Mouse (Mus musculus) midbrain, embryonic 13.5 days (tissue): Measurements from ENCODE around the gene Cped1. TPM values are rescaled to one million over a fixed set of nuclear protein-coding genes. Genes with fewer than 3 reads are reported as not detected.

Source experiments
- ATAC-seq: fragments of 200-750 bp; cut with Nextera tagmentation; 2 replicates; pipeline ENCODE4 v1.8.0; 2017; ENCODE audit warnings: mild to moderate bottlenecking, moderate TSS enrichment, moderate library complexity
- H3K27ac ChIP-seq: fragments of 300-500 bp; sonication (generic); 2 replicates; pipeline ENCODE4 v1.5.1; 2015; ENCODE audit warnings: inconsistent platforms, mild to moderate bottlenecking, moderate library complexity
- H3K27me3 ChIP-seq: fragments of 300-500 bp; sonication (generic); 2 replicates; pipeline ENCODE4 v1.6.1; 2015; ENCODE audit warnings: mild to moderate bottlenecking, inconsistent platforms
- H3K36me3 ChIP-seq: fragments of 300-500 bp; sonication (generic); 2 replicates; pipeline ENCODE4 v1.6.1; 2015; ENCODE audit warnings: mild to moderate bottlenecking, inconsistent platforms
- H3K4me1 ChIP-seq: fragments of 300-500 bp; sonication (generic); replicated peaks from 2 replicates; pipeline ENCODE4 v1.6.1; 2015; ENCODE audit warnings: inconsistent platforms
- H3K4me2 ChIP-seq: fragments of 300-500 bp; sonication (generic); replicated peaks from 2 replicates; pipeline ENCODE4 v1.6.1; 2015; ENCODE audit warnings: moderate library complexity, mild to moderate bottlenecking, inconsistent platforms
- H3K4me3 ChIP-seq: fragments of 300-500 bp; sonication (generic); replicated peaks from 2 replicates; pipeline ENCODE4 v1.5.1; 2015; ENCODE audit warnings: mild to moderate bottlenecking, inconsistent platforms
- H3K9ac ChIP-seq: fragments of 300-500 bp; sonication (generic); replicated peaks from 2 replicates; pipeline ENCODE4 v1.6.1; 2015; ENCODE audit warnings: mild to moderate bottlenecking, inconsistent platforms
- H3K9me3 ChIP-seq: fragments of 300-500 bp; sonication (generic); 2 replicates; pipeline ENCODE4 v1.6.1; 2016; ENCODE audit warnings: mild to moderate bottlenecking, inconsistent platforms
- WGBS: fragments of 180-500 bp; shearing (Covaris S2); methylation state at CpG from one replicate; pipeline ENCODE4 v1.1.7; 2015; 5-methylcytosine and 5-hydroxymethylcytosine counted together
- polyA plus RNA-seq: library from polyadenylated mRNA; unstranded; fragments of >200 nt; fragmentation: Nextera tagmentation; extraction: Ambion mirVana; gene quantifications from 2 replicates; pipeline ENCODE4 v1.2.1, GENCODE M21; 2015

Cped1 gene
- polyA plus RNA-seq, 1 experiment from 2014 or later: 3.2 TPM

GRCm38 (mm10) chr6:22071323-22071840, 85.7 kb downstream of the Cped1 start:
- Histone ChIP-seq H3K4me2 (peak overlapping the region; percentile 26; the same call in 1 of the 2 replicates), H3K36me3 (no peaks in the 10 kb centered on the region), H3K9me3 (no peaks in the 10 kb centered on the region), H3K4me3 (no peak overlapping the region), H3K4me1 (no peaks in the 10 kb centered on the region), H3K27ac (no peak overlapping the region), H3K9ac (no peak overlapping the region), H3K27me3 (no peaks in the 10 kb centered on the region)
- ATAC-seq: peak; percentile 62; the same call in 1 of the 2 replicates
- WGBS: 36% methylated on average over 4 of the region's 4 CpGs

- Histone ChIP-seq H3K4me2 (no peak overlapping the region), H3K4me1 (no peaks in the 10 kb centered on the region), H3K27ac (no peak overlapping the region), H3K9ac (no peak overlapping the region), H3K36me3 (no peaks in the 10 kb centered on the region), H3K9me3 (no peaks in the 10 kb centered on the region), H3K4me3 (no peak overlapping the region), H3K27me3 (no peaks in the 10 kb centered on the region)
- WGBS: 83% methylated on average over 4 of the region's 4 CpGs
- ATAC-seq: no peak
These were observed 87.0 kb downstream of the Cped1 start for GRCm38 (mm10) chr6:22072737-22073136.

DNA sequence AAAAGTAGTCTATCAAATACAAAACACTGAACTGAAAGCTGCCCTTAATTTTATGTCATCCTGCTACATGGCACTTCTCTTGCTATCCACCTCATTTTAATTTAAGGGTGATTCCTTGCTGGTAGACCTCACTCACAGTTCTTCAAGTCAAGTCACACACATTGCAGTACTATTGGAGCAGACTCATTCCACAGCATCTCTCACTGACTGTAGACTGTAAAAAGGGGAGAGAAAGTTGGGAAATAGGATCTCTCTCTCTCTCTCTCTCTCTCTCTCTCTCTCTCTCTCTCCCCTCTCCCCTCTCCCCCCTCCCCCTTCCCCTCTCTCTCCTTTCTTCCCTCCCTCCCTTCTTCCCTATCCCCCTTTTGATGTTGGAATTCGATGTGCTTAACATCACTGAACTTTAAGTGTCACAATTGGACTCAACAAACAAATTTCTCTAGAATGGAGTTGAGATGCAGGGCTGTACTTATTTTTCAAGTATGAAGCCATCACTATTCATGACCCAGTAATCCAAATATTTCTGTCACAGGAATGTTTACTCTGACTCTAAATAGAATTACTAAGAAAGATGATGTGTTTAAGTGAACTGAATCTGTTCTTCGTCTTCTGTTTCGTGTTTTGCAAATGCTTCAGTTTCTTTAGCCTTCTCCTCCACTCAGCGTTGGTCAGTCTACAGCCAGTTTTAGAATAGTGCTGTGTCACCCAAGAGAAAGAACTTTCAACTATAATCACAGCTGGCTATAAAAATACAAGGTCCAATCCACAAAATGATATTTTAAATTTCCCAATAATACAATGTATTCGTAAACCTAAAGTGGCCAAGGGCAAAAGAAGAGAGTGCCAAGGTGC, 88.7 kb downstream of the Cped1 start:
- 86% methylated on average over 5 of the region's 5 CpGs for WGBS
- Histone ChIP-seq H3K27ac (no peak overlapping the region), H3K27me3 (no peaks in the 10 kb centered on the region), H3K4me3 (no peak overlapping the region), H3K9me3 (no peaks in the 10 kb centered on the region), H3K9ac (no peak overlapping the region), H3K4me2 (no peak overlapping the region), H3K36me3 (no peaks in the 10 kb centered on the region), H3K4me1 (no peaks in the 10 kb centered on the region)
- no peak for ATAC-seq

DNA sequence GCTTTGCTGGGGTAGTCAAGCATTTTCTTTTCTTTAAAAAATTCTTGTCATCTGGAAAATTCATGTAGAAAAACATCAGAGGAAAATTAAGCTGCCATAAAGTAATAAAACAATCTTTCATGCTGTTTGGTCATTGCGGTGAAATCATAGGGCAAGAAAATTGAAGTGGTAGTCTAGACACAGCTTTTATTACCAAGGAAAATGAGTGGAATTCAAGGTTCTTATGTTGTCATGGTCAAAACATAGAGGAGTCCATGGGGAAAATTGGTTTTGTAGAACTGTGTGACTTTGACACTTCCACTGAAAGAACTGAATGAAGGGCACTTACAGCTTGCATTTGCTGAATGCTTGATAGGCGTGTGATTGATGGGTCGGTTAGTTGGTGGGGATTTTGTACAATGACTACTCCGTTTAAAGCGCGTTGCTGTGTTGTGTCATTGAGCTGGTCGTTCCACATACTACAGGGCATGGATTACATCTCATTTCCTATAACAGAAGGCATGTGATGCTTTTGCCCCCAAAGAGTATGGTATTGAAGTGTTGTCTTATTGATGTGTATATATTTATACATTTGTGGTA, 93.1 kb downstream of the Cped1 start:
- 67% methylated on average over 7 of the region's 7 CpGs for WGBS

DNA sequence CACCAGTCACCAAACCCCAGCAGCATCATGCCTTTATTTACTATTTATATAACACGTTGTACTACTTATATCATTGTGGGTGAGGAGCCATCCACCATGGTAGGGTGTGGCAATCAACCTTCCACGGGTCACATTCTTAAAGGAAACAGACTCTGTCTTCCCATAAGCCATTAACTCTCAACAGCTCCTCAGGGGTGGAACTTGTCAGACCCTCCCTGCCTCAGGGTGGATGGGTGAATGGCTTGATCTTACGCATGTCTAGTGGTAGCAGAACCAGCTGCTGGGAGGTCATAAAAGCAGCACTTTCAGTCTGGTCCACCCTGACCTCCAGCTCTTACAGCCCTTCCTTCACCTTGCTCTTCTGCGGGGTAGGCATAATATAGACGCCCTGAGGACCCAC, 100.3 kb downstream of the Cped1 start:
- Histone ChIP-seq H3K4me2 (no peak overlapping the region), H3K4me1 (no peaks in the 10 kb centered on the region), H3K27ac (no peak overlapping the region), H3K9me3 (no peaks in the 10 kb centered on the region), H3K4me3 (no peak overlapping the region), H3K36me3 (no peaks in the 10 kb centered on the region), H3K27me3 (no peaks in the 10 kb centered on the region), H3K9ac (no peak overlapping the region)
- WGBS: 88% methylated on average over 5 of the region's 5 CpGs
- no peak for ATAC-seq

More for the DNA sequence above, 93.1 kb downstream of the Cped1 start:
- ATAC-seq: no peak
- H3K4me2 ChIP-seq: no peak overlapping the region
- no peak overlapping the region for H3K9ac ChIP-seq
- no peaks in the 10 kb centered on the region for H3K4me1 ChIP-seq
- no peak overlapping the region for H3K4me3 ChIP-seq
- H3K9me3 ChIP-seq: no peaks in the 10 kb centered on the region
- H3K27me3 ChIP-seq: no peaks in the 10 kb centered on the region
- H3K27ac ChIP-seq: no peak overlapping the region
- H3K36me3 ChIP-seq: no peaks in the 10 kb centered on the region

GRCm38 (mm10) chr6:22088346-22089064, 102.8 kb downstream of the Cped1 start:
- ATAC-seq: no peak
- no peaks in the 10 kb centered on the region for H3K36me3 ChIP-seq
- no peak overlapping the region for H3K4me2 ChIP-seq
- no peaks in the 10 kb centered on the region for H3K27me3 ChIP-seq
- WGBS: 53% methylated on average over 17 of the region's 17 CpGs
- H3K9ac ChIP-seq: no peak overlapping the region
- H3K4me3 ChIP-seq: no peak overlapping the region
- H3K9me3 ChIP-seq: no peaks in the 10 kb centered on the region
- H3K4me1 ChIP-seq: no peaks in the 10 kb centered on the region
- no peak overlapping the region for H3K27ac ChIP-seq

GRCm38 (mm10) chr6:22091773-22092172, 106.1 kb downstream of the Cped1 start:
- H3K4me3 ChIP-seq: no peak overlapping the region
- H3K4me2 ChIP-seq: no peak overlapping the region
- no peak overlapping the region for H3K27ac ChIP-seq
- no peaks in the 10 kb centered on the region for H3K27me3 ChIP-seq
- 84% methylated on average over 5 of the region's 5 CpGs for WGBS
- no peaks in the 10 kb centered on the region for H3K36me3 ChIP-seq
- H3K9ac ChIP-seq: no peak overlapping the region
- H3K4me1 ChIP-seq: no peaks in the 10 kb centered on the region
- ATAC-seq: no peak
- no peaks in the 10 kb centered on the region for H3K9me3 ChIP-seq

DNA sequence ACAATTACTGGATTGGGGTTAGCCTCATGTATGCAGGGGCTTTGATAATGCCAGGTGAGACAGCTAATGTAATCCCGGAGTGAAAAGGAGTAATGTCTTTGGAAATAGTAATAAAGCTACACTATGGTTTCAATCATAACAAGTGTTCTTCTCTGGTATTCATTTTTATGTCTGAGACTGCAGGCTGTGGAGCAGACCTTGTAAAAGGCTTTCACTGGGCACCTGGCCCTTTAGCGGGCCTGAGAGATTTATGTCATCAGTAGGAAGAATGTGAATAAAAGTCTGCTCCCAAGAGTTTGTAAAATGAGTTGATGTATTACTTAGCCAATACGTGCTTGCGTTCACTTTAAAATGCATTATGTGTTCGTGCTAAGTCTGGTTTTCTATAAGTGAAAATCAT, 108.1 kb downstream of the Cped1 start:
- Histone ChIP-seq H3K4me3 (no peak overlapping the region), H3K4me1 (no peaks in the 10 kb centered on the region), H3K4me2 (no peak overlapping the region), H3K27me3 (0 out of 2 replicates have a peak, but pooled peaks cover 3% of the 10 kb centered on the region), H3K9ac (no peak overlapping the region), H3K9me3 (no peaks in the 10 kb centered on the region), H3K36me3 (no peaks in the 10 kb centered on the region), H3K27ac (no peak overlapping the region)
- WGBS: 93% methylated on average over 5 of the region's 5 CpGs
- no peak for ATAC-seq

DNA sequence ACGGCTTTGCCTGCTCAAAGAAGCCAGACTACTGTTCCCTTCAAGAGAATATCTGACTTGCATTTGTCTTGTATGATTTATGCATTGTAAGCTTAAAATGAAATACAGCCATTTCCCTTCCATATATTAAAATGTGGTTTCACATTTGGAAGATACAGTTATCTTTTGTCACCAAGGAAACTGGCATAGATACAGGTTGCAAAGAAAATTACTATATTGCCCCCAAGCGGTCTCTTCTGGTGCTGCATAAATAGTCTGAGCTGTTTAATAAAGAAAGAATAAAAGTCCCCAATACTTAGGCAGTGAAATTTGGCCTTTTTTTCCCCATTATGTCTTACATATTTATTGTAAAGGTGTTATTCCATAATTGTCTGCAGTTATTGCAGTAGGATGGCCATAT, 112.0 kb downstream of the Cped1 start:
- no peak overlapping the region for H3K4me2 ChIP-seq
- H3K27ac ChIP-seq: no peak overlapping the region
- WGBS: 41% methylated on average over 2 of the region's 2 CpGs
- H3K9me3 ChIP-seq: no peaks in the 10 kb centered on the region
- H3K27me3 ChIP-seq: peaks cover 15% of the 10 kb centered on the region; the same call in 1 of the 2 replicates
- no peak overlapping the region for H3K4me3 ChIP-seq
- no peak for ATAC-seq
- H3K9ac ChIP-seq: no peak overlapping the region
- H3K4me1 ChIP-seq: no peaks in the 10 kb centered on the region
- H3K36me3 ChIP-seq: no peaks in the 10 kb centered on the region

DNA sequence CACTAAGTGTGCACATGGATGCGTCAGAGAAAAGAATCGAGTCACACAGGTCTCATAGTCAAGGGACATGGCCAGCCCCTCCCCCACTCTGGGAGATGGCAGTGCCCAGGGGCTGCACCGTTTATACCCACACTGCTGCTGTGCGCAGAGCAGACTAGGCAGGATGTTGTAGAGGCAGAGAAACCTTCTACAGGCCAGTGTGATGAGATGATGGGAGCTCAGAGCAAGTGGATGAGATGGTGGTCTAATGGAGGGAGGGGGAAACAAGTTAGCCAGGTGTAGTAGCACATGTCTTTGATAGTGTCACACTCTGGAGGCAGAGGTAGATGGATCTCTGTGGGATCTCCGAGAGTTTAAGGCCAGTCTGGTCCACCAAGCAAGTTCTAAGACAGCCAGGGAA, 114.1 kb downstream of the Cped1 start:
- 84% methylated on average over 5 of the region's 5 CpGs for WGBS
- H3K36me3 ChIP-seq: no peaks in the 10 kb centered on the region
- no peak overlapping the region for H3K9ac ChIP-seq
- H3K4me1 ChIP-seq: 0 out of 2 replicates have a peak, but pooled peaks cover 7% of the 10 kb centered on the region
- H3K27ac ChIP-seq: no peak overlapping the region
- ATAC-seq: no peak
- H3K4me3 ChIP-seq: no peak overlapping the region
- no peak overlapping the region for H3K4me2 ChIP-seq
- H3K9me3 ChIP-seq: no peaks in the 10 kb centered on the region
- peaks cover 17% of the 10 kb centered on the region; the same call in 1 of the 2 replicates for H3K27me3 ChIP-seq

DNA sequence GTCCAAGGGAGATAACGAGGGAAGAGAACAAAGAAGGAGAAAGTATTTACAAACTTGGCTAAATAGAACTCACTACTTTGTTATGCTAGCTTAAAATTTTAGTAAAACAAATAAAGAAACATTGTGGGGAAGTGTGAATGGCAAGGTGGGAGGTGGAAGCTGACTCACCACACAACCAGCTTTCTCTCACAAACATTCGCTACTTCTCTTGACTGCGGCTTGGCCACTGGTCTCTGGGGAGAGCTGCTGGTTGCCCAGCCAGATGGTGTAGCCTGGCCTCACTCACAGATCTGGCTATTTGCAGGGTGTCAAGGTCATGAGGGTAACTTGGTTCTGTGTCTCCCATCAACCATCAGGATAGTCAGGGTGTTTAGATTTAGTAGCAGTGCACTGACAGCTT, 116.2 kb downstream of the Cped1 start:
- 82% methylated on average over 3 of the region's 3 CpGs for WGBS
- H3K4me3 ChIP-seq: no peak overlapping the region
- peaks cover 21% of the 10 kb centered on the region; the same call in 1 of the 2 replicates for H3K27me3 ChIP-seq
- no peak for ATAC-seq
- H3K9me3 ChIP-seq: no peaks in the 10 kb centered on the region
- no peak overlapping the region for H3K4me2 ChIP-seq
- no peaks in the 10 kb centered on the region for H3K36me3 ChIP-seq
- H3K27ac ChIP-seq: no peak overlapping the region
- no peak overlapping the region for H3K9ac ChIP-seq
- 0 out of 2 replicates have a peak, but pooled peaks cover 7% of the 10 kb centered on the region for H3K4me1 ChIP-seq

DNA sequence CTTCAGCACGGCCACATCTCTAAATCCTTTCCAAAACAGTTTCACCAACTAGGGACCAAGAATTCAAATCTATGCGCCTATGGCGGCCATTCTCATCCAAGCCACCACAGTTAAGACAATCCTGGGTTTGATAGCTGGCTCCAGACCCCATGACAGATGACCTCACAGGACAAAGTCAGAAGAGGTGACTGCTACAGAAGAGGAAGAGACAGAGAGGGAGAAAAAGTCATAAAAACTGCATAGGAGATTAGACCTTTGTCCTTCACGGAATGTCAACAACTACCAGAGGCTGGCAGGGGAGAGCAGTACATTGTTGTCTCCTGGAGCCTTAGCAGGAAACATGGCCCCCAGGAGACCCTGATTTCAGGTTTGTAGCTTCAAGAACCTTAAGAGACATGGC, 117.0 kb downstream of the Cped1 start:
- no peak for ATAC-seq
- Histone ChIP-seq H3K27me3 (peaks cover 21% of the 10 kb centered on the region; the same call in 1 of the 2 replicates), H3K4me1 (0 out of 2 replicates have a peak, but pooled peaks cover 7% of the 10 kb centered on the region), H3K36me3 (no peaks in the 10 kb centered on the region), H3K4me3 (no peak overlapping the region), H3K9ac (no peak overlapping the region), H3K27ac (no peak overlapping the region), H3K4me2 (no peak overlapping the region), H3K9me3 (no peaks in the 10 kb centered on the region)
- WGBS: 81% methylated on average over 4 of the region's 4 CpGs
